Mouse (Mus musculus) small intestine, adult 2 months (tissue): ENCODE results near the gene Rbm34.

Experiments
- CTCF ChIP-seq: fragments of 200-500 bp; IDR thresholded peaks from 2 replicates; pipeline ENCODE4 v1.5.1; 2012; ENCODE audit warnings: low read depth, mild to moderate bottlenecking, control low read depth, inconsistent platforms, low read length, moderate library complexity, mixed read lengths; ENCODE audit not compliant: insufficient replicate concordance, insufficient read length; ENCODE audit errors: extremely low read depth
- POLR2A ChIP-seq: fragments of 200-500 bp; IDR thresholded peaks from 2 replicates; pipeline ENCODE4 v1.6.1; 2012; ENCODE audit warnings: low read depth, mild to moderate bottlenecking, control low read depth, inconsistent platforms, low read length, moderate library complexity

DNA sequence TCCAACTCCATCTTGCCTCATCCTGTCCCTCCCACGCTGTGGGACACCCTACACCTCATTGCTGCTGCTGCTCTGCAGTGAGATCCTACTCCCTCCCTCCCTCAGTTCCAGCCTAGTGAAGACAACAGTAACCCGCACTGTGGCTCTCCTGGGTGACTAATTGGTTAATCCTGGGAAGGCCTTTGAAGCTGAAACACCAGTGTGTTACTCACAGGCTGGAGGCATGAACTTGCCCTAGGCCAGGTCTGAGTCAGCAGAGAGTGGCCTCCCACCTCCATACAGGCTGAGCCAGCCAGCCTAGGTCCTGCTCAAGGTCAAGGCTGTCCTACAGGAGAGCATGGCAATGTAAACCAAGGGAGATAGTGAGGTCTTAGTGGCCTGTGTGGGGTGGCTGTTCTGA, 51.6 kb downstream of the Rbm34 start:
- no peak for TF ChIP-seq CTCF
- no peak for TF ChIP-seq POLR2A
